In genomic region chr4:140562461-140563178, GRCm38 (mm10) we compare ENCODE assay signal across 10 mouse cellular contexts.
DNase-seq lines count a peak whose midpoint lies in the region; ATAC-seq lines count a peak whose summit lies in the region.
"Had no signal": no experiment of that assay in that cellular context is flagged by ENCODE, and none has a peak within 500 bp of the region (broad histone marks: within the 10 kb centered on the region; RNA-seq: fewer than 3 reads in every experiment).

No protein-coding gene starts in this region.

- no peak overlapping the region for H3K9ac ChIP-seq in neural tube, embryonic 13.5 days
- no peak overlapping the region for H3K9ac ChIP-seq in hindbrain, embryonic 16.5 days (ENCODE audit: low read depth, low read length)
- H3K9ac ChIP-seq in stomach, embryonic 14.5 days (replicated peaks; ENCODE audit: low read depth, low read length) = no peak overlapping the region

- H3K36me3 ChIP-seq in neural tube, embryonic 13.5 days = peaks cover 93% of the 10 kb centered on the region
- H3K36me3 ChIP-seq in hindbrain, embryonic 16.5 days (ENCODE audit: control insufficient read depth, insufficient read depth, low read length) = peaks cover 50% of the 10 kb centered on the region
- H3K36me3 ChIP-seq in stomach, embryonic 14.5 days (ENCODE audit: control insufficient read depth, insufficient read depth, low read length) = peaks cover 36% of the 10 kb centered on the region

- H3K4me3 ChIP-seq in neural tube, embryonic 13.5 days = no peak overlapping the region
- no peak overlapping the region for H3K4me3 ChIP-seq in hindbrain, embryonic 16.5 days (ENCODE audit: low read length)
- H3K4me3 ChIP-seq in stomach, embryonic 14.5 days (ENCODE audit: low read depth, low read length) = no peak overlapping the region

- WGBS in neural tube, embryonic 13.5 days = 74% methylated on average over 10 of the region's 10 CpGs
- 67% methylated on average over 10 of the region's 10 CpGs for WGBS in hindbrain, embryonic 16.5 days
- 73% methylated on average over 10 of the region's 10 CpGs for WGBS in stomach, embryonic 14.5 days

- H3K9me3 ChIP-seq in neural tube, embryonic 13.5 days = peaks cover 7% of the 10 kb centered on the region; the same call in 1 of the 2 replicates
- H3K9me3 ChIP-seq in hindbrain, embryonic 16.5 days (ENCODE audit: control insufficient read depth, low read length) = peaks cover 10% of the 10 kb centered on the region; the same call in 1 of the 2 replicates
- H3K9me3 ChIP-seq in stomach, embryonic 14.5 days (ENCODE audit: control insufficient read depth, low read depth, low read length) = peaks cover 5% of the 10 kb centered on the region; the same call in 1 of the 2 replicates

- peak; percentile 67 for ATAC-seq in neural tube, embryonic 13.5 days (ENCODE audit: low read depth)
- peak; percentile 90 for ATAC-seq in hindbrain, embryonic 16.5 days
- peak; percentile 15; the same call in 1 of the 2 replicates for ATAC-seq in stomach, embryonic 14.5 days (ENCODE audit: insufficient number of reproducible peaks, insufficient read depth, low FRiP score, low read depth)
- no peak for ATAC-seq in frontal cortex, adult (ENCODE audit: low TSS enrichment)

- no peaks in the 10 kb centered on the region for H3K27me3 ChIP-seq in neural tube, embryonic 13.5 days
- no peaks in the 10 kb centered on the region for H3K27me3 ChIP-seq in hindbrain, embryonic 16.5 days (replicated peaks; ENCODE audit: control insufficient read depth, insufficient read depth, low read length)
- H3K27me3 ChIP-seq in stomach, embryonic 14.5 days (ENCODE audit: control insufficient read depth, insufficient read depth, low read length) = no peaks in the 10 kb centered on the region

- intact Hi-C loops in gastrocnemius, postnatal 14 days (cut with DNase I; ENCODE audit: low total_unique reads) = no loop called here
- intact Hi-C loops in gastrocnemius, postnatal 36 days (cut with DNase I) = no loop called here

- H3K4me2 ChIP-seq in neural tube, embryonic 13.5 days = no peak overlapping the region
- no peak overlapping the region for H3K4me2 ChIP-seq in hindbrain, embryonic 16.5 days (ENCODE audit: low read length)
- no peak overlapping the region for H3K4me2 ChIP-seq in stomach, embryonic 14.5 days (replicated peaks; ENCODE audit: low read depth, low read length)

- peaks cover 8% of the 10 kb centered on the region; the same call in 1 of the 2 replicates for H3K4me1 ChIP-seq in neural tube, embryonic 13.5 days (replicated peaks)
- no peaks in the 10 kb centered on the region for H3K4me1 ChIP-seq in hindbrain, embryonic 16.5 days (ENCODE audit: control insufficient read depth, insufficient read depth, low read depth, low read length)
- no peaks in the 10 kb centered on the region for H3K4me1 ChIP-seq in stomach, embryonic 14.5 days (ENCODE audit: control insufficient read depth, insufficient read depth, low read length)

- DNase-seq in gastrocnemius, postnatal 14 days = peak; percentile 49
- DNase-seq in gastrocnemius, postnatal 36 days = no peak
- no peak for DNase-seq in neural tube, embryonic 10.5 days (ENCODE audit: extremely low spot score, low spot score)
- DNase-seq: heart, postnatal 14 days; layer of hippocampus, postnatal 36 days; retina, postnatal 1 day had no signal

- 0 out of 2 replicates have a peak overlapping the region, but pooled peaks have one; percentile 33 for H3K27ac ChIP-seq in neural tube, embryonic 13.5 days (replicated peaks)
- peak overlapping the region; percentile 6; the same call in 1 of the 2 replicates for H3K27ac ChIP-seq in hindbrain, embryonic 16.5 days (ENCODE audit: low read depth, low read length)
- H3K27ac ChIP-seq in stomach, embryonic 14.5 days (ENCODE audit: low read length) = no peak overlapping the region
